Mouse (Mus musculus) forebrain, postnatal 0 days (tissue): ENCODE results near the gene Eef1akmt1. TPM values are rescaled to one million over a fixed set of nuclear protein-coding genes. Genes with fewer than 3 reads are reported as not detected.
A peak's percentile ranks its signal among the peaks of the same experiment; 100 is the strongest.

Source experiments
- ATAC-seq: fragments of 200-750 bp; cut with Nextera tagmentation; 2 replicates; pipeline ENCODE4 v1.8.0; 2017; ENCODE audit warnings: mild to moderate bottlenecking, moderate library complexity
- DNase-seq: peaks from one replicate; pipeline ENCODE4 v3.0.0-alpha.2; 2015
- H3K27ac ChIP-seq: fragments of 300-500 bp; sonication (generic); 2 replicates; pipeline ENCODE4 v1.5.1; 2014; ENCODE audit warnings: low read depth, mild to moderate bottlenecking, antibody characterized with exemption, low read length, moderate library complexity, mixed read lengths
- H3K27me3 ChIP-seq: fragments of 300-500 bp; sonication (generic); 2 replicates; pipeline ENCODE4 v1.6.1; 2014; ENCODE audit warnings: mild to moderate bottlenecking, low read length, mixed read lengths; ENCODE audit not compliant: insufficient read depth
- H3K36me3 ChIP-seq: fragments of 300-500 bp; sonication (generic); 2 replicates; pipeline ENCODE4 v1.6.1; 2014; ENCODE audit warnings: mild to moderate bottlenecking, moderate library complexity; ENCODE audit not compliant: insufficient read depth
- H3K4me1 ChIP-seq: fragments of 300-500 bp; sonication (generic); 2 replicates; pipeline ENCODE4 v1.6.1; 2014; ENCODE audit warnings: antibody characterized with exemption; ENCODE audit not compliant: insufficient read depth
- H3K4me2 ChIP-seq: fragments of 300-500 bp; sonication (generic); 2 replicates; pipeline ENCODE4 v1.6.1; 2014; ENCODE audit warnings: low read depth, mild to moderate bottlenecking, moderate library complexity
- H3K4me3 ChIP-seq: fragments of 300-500 bp; sonication (generic); 2 replicates; pipeline ENCODE4 v1.5.1; 2014; ENCODE audit warnings: low read depth, low read length, mixed read lengths
- H3K9ac ChIP-seq: fragments of 300-500 bp; sonication (generic); 2 replicates; pipeline ENCODE4 v1.6.1; 2014; ENCODE audit warnings: mild to moderate bottlenecking
- H3K9me3 ChIP-seq: fragments of 300-500 bp; sonication (generic); 2 replicates; pipeline ENCODE4 v1.6.1; 2016; ENCODE audit warnings: low read length
- CTCF ChIP-seq: sonication (generic); IDR thresholded peaks from 2 replicates; pipeline ENCODE4 v1.5.1; 2016; ENCODE audit warnings: antibody characterized with exemption, control low read depth, low read depth
- WGBS: fragments of 180-500 bp; shearing (Covaris S2); extraction: QIAGEN DNeasy Blood & Tissue Kit; methylation state at CpG from one replicate; pipeline ENCODE4 v1.1.7; 2014; 5-methylcytosine and 5-hydroxymethylcytosine counted together
- polyA plus RNA-seq: library from polyadenylated mRNA; unstranded; fragments of >200 nt; fragmentation: Nextera tagmentation; extraction: Ambion mirVana; gene quantifications from 2 replicates; pipeline ENCODE4 v1.2.1, GENCODE M21; 2015
- total RNA-seq: library from RNA; depleted of rRNA; stranded (reverse); fragments of >200 nt; gene quantifications from 2 replicates; pipeline ENCODE4 v1.2.3, GENCODE M21; 2014; rRNA removed

Eef1akmt1 gene
- total and polyA plus RNA-seq, 2 experiments from 2014 or later: 45.7 to 82.9 TPM

- WGBS: 4% methylated on average over 49 of the region's 104 CpGs
These were observed 46.6 kb downstream of the Eef1akmt1 start, which contains the start of gene Il17d for GRCm38 (mm10) chr14:57524671-57525387. Gene Il17d (plus strand): TSS chr14:57524777.

GRCm38 (mm10) chr14:57523762-57524161, 47.6 kb downstream of the Eef1akmt1 start:
- DNase-seq (no peak), ATAC-seq (no peak)
- TF ChIP-seq CTCF: no peak
- Histone ChIP-seq H3K9me3 (no peaks in the 10 kb centered on the region), H3K27ac (no peak overlapping the region), H3K27me3 (no peaks in the 10 kb centered on the region), H3K4me2 (peak overlapping the region; percentile 80), H3K4me1 (0 out of 2 replicates have a peak, but pooled peaks cover 4% of the 10 kb centered on the region), H3K4me3 (0 out of 2 replicates have a peak overlapping the region, but pooled peaks have one; percentile 82), H3K9ac (no peak overlapping the region), H3K36me3 (no peaks in the 10 kb centered on the region)
- 60% methylated on average over 9 of the region's 9 CpGs for WGBS

More at GRCm38 (mm10) chr14:57524671-57525387, 46.6 kb downstream of the Eef1akmt1 start, which contains the start of gene Il17d:
- Histone ChIP-seq H3K4me2 (peak within 1 kb of the TSS; percentile 80), H3K27me3 (no peaks in the 10 kb centered on the region), H3K9me3 (no peaks in the 10 kb centered on the region), H3K27ac (peak within 1 kb of the TSS; percentile 81), H3K9ac (peak within 1 kb of the TSS; percentile 87), H3K4me3 (peak within 1 kb of the TSS; percentile 82), H3K4me1 (0 out of 2 replicates have a peak, but pooled peaks cover 7% of the 10 kb centered on the region), H3K36me3 (no peaks in the 10 kb centered on the region)
- TF ChIP-seq CTCF: no peak
- peak; percentile 76 for DNase-seq
- peak; percentile 61 for ATAC-seq

- WGBS: 84% methylated on average over 7 of the region's 7 CpGs
- Histone ChIP-seq H3K9me3 (no peaks in the 10 kb centered on the region), H3K27ac (no peak overlapping the region), H3K4me2 (no peak overlapping the region), H3K27me3 (no peaks in the 10 kb centered on the region), H3K9ac (no peak overlapping the region), H3K4me3 (no peak overlapping the region), H3K4me1 (no peaks in the 10 kb centered on the region), H3K36me3 (0 out of 2 replicates have a peak, but pooled peaks cover 7% of the 10 kb centered on the region)
- DNase-seq: no peak
- no peak for ATAC-seq
- TF ChIP-seq CTCF: no peak
These were observed 54.4 kb downstream of the Eef1akmt1 start for GRCm38 (mm10) chr14:57517001-57517400.

- DNase-seq (no peak), ATAC-seq (no peak)
- Histone ChIP-seq H3K9ac (no peak overlapping the region), H3K4me2 (no peak overlapping the region), H3K27me3 (no peaks in the 10 kb centered on the region), H3K36me3 (0 out of 2 replicates have a peak, but pooled peaks cover 7% of the 10 kb centered on the region), H3K4me1 (no peaks in the 10 kb centered on the region), H3K4me3 (no peak overlapping the region), H3K9me3 (no peaks in the 10 kb centered on the region), H3K27ac (no peak overlapping the region)
- WGBS: 81% methylated on average over 6 of the region's 6 CpGs
- no peak for TF ChIP-seq CTCF
These were observed 56.2 kb downstream of the Eef1akmt1 start for GRCm38 (mm10) chr14:57515156-57515762.

- Histone ChIP-seq H3K9me3 (no peaks in the 10 kb centered on the region), H3K27me3 (no peaks in the 10 kb centered on the region), H3K4me1 (no peaks in the 10 kb centered on the region), H3K9ac (no peak overlapping the region), H3K36me3 (0 out of 2 replicates have a peak, but pooled peaks cover 18% of the 10 kb centered on the region), H3K27ac (no peak overlapping the region), H3K4me2 (no peak overlapping the region), H3K4me3 (no peak overlapping the region)
- peak; percentile 34 for DNase-seq
- ATAC-seq: peak; percentile 92
- TF ChIP-seq CTCF: no peak; the same call in 1 of the 2 replicates
- 42% methylated on average over 6 of the region's 6 CpGs for WGBS
These were observed 61.9 kb downstream of the Eef1akmt1 start for GRCm38 (mm10) chr14:57509554-57509953.

GRCm38 (mm10) chr14:57503729-57504128, 67.7 kb downstream of the Eef1akmt1 start:
- no peak for TF ChIP-seq CTCF
- peaks cover 16% of the 10 kb centered on the region; the same call in 1 of the 2 replicates for H3K36me3 ChIP-seq
- H3K9ac ChIP-seq: no peak overlapping the region
- H3K4me1 ChIP-seq: no peaks in the 10 kb centered on the region
- DNase-seq (no peak), ATAC-seq (no peak)
- no peaks in the 10 kb centered on the region for H3K9me3 ChIP-seq
- H3K4me2 ChIP-seq: no peak overlapping the region
- no peak overlapping the region for H3K4me3 ChIP-seq
- 92% methylated on average over 6 of the region's 6 CpGs for WGBS
- no peak overlapping the region for H3K27ac ChIP-seq
- H3K27me3 ChIP-seq: no peaks in the 10 kb centered on the region

Other genes starting within 250 kb of the Eef1akmt1 start
- 11.5 and 15.2 TPM in 2 replicates for gene Cryl1, start 173.1 kb downstream of the Eef1akmt1 start, total RNA-seq
- gene Cryl1, start 173.1 kb downstream of the Eef1akmt1 start, polyA plus RNA-seq: 17.0 and 19.2 TPM in 2 replicates
- gene Ift88, start 147.6 kb downstream of the Eef1akmt1 start, total RNA-seq: 14.8 and 20.8 TPM in 2 replicates
- 10.6 and 15.0 TPM in 2 replicates for gene Ift88, start 147.6 kb downstream of the Eef1akmt1 start, polyA plus RNA-seq
- gene Il17d, start 46.8 kb downstream of the Eef1akmt1 start, total RNA-seq: 38.8 and 47.6 TPM in 2 replicates
- gene Il17d, start 46.8 kb downstream of the Eef1akmt1 start, polyA plus RNA-seq: 8.5 and 9.8 TPM in 2 replicates
- 18.9 and 21.2 TPM in 2 replicates for gene Xpo4, start 93.8 kb upstream of the Eef1akmt1 start, total RNA-seq
- 6.0 and 8.5 TPM in 2 replicates for gene Xpo4, start 93.8 kb upstream of the Eef1akmt1 start, polyA plus RNA-seq
- not detected in 2 replicates for gene Gm49361, start 174.5 kb upstream of the Eef1akmt1 start, total RNA-seq
- not detected in 2 replicates for gene Gm49361, start 174.5 kb upstream of the Eef1akmt1 start, polyA plus RNA-seq
- gene Lats2, start 186.8 kb upstream of the Eef1akmt1 start, total RNA-seq: 7.8 and 259 TPM in 2 replicates
- 3.9 and 5.0 TPM in 2 replicates for gene Lats2, start 186.8 kb upstream of the Eef1akmt1 start, polyA plus RNA-seq
- 15.6 and 21.2 TPM in 2 replicates for gene Sap18, start 226.6 kb upstream of the Eef1akmt1 start, total RNA-seq
- 26.8 and 31.6 TPM in 2 replicates for gene Sap18, start 226.6 kb upstream of the Eef1akmt1 start, polyA plus RNA-seq